Mouse (Mus musculus) hindbrain, embryonic 14.5 days (tissue): ENCODE measurements around the gene Rtp3. TPM values are rescaled to one million over a fixed set of nuclear protein-coding genes. Genes with fewer than 3 reads are reported as not detected.

Experiments used
- ATAC-seq: fragments of 200-750 bp; cut with Nextera tagmentation; 2 replicates; pipeline ENCODE4 v1.8.0; 2017; ENCODE audit warnings: moderate number of reproducible peaks, mild to moderate bottlenecking, moderate TSS enrichment, moderate library complexity; ENCODE audit not compliant: low FRiP score
- DNase-seq: peaks from one replicate; pipeline ENCODE4 v3.0.0-alpha.2; 2015; ENCODE audit warnings: low spot score
- H3K27ac ChIP-seq: fragments of 300-500 bp; sonication (generic); 2 replicates; pipeline ENCODE4 v1.5.1; 2014; ENCODE audit warnings: mild to moderate bottlenecking, moderate library complexity
- H3K27me3 ChIP-seq: fragments of 300-500 bp; sonication (generic); 2 replicates; pipeline ENCODE4 v1.6.1; 2014; ENCODE audit warnings: mild to moderate bottlenecking, low read length, mixed read lengths; ENCODE audit not compliant: control insufficient read depth, insufficient read depth
- H3K36me3 ChIP-seq: fragments of 300-500 bp; sonication (generic); replicated peaks from 2 replicates; pipeline ENCODE4 v1.6.1; 2014; ENCODE audit not compliant: control insufficient read depth, insufficient read depth
- H3K4me1 ChIP-seq: fragments of 300-500 bp; sonication (generic); replicated peaks from 2 replicates; pipeline ENCODE4 v1.6.1; 2014; ENCODE audit warnings: antibody characterized with exemption, low read length, mixed read lengths; ENCODE audit not compliant: control insufficient read depth, insufficient read depth
- H3K4me2 ChIP-seq: fragments of 300-500 bp; sonication (generic); replicated peaks from 2 replicates; pipeline ENCODE4 v1.6.1; 2014; ENCODE audit warnings: mild to moderate bottlenecking, moderate library complexity
- H3K4me3 ChIP-seq: fragments of 300-500 bp; sonication (generic); replicated peaks from 2 replicates; pipeline ENCODE4 v1.5.1; 2014; ENCODE audit warnings: mild to moderate bottlenecking, low read length
- H3K9ac ChIP-seq: fragments of 300-500 bp; sonication (generic); 2 replicates; pipeline ENCODE4 v1.6.1; 2014
- H3K9me3 ChIP-seq: fragments of 300-500 bp; sonication (generic); 2 replicates; pipeline ENCODE4 v1.6.1; 2016; ENCODE audit warnings: low read length; ENCODE audit not compliant: control insufficient read depth
- WGBS: fragments of 180-500 bp; shearing (Covaris S2); extraction: QIAGEN DNeasy Blood & Tissue Kit; methylation state at CpG from one replicate; pipeline ENCODE4 v1.1.7; 2014; 5-methylcytosine and 5-hydroxymethylcytosine counted together
- polyA plus RNA-seq: library from polyadenylated mRNA; unstranded; fragments of >200 nt; fragmentation: Nextera tagmentation; extraction: Ambion mirVana; gene quantifications from 2 replicates; pipeline ENCODE4 v1.2.1, GENCODE M21; 2014

Rtp3 gene
- not detected in 2 replicates for polyA plus RNA-seq

DNA sequence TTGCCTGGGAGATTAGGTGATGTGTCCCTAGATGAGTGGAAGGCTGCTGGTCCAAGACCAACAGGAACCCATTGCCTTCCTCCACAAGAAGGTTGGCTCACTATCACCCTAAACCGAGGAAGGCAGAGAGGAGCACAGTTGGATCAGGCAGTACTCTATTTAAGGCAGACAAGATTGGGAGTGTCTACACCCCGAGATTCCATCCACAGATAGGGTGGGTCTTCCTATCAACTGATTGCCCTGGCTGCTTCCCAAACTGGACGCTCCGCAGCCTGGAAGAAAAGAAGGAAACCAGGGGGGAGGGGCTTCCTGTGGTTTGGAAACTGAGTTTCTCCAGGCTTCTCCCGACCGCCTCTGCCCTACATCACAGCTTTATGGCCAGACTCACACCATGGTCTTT, at the start of gene Rtp3:
Gene Rtp3 (minus strand): TSS at position 380 of the 400 bp plus-strand sequence.
- Histone ChIP-seq H3K4me3 (no peak within 1 kb of the TSS), H3K27ac (no peak within 1 kb of the TSS), H3K4me1 (no peaks in the 10 kb centered on the region), H3K9me3 (no peaks in the 10 kb centered on the region), H3K4me2 (no peak within 1 kb of the TSS), H3K9ac (no peak within 1 kb of the TSS), H3K27me3 (no peaks in the 10 kb centered on the region), H3K36me3 (no peaks in the 10 kb centered on the region)
- WGBS: 70% methylated on average over 6 of the region's 6 CpGs
- ATAC-seq: no peak
- no peak for DNase-seq

GRCm38 (mm10) chr9:111039966-111040365, 49.6 kb upstream of the Rtp3 start:
- no peaks in the 10 kb centered on the region for H3K9me3 ChIP-seq
- DNase-seq: no peak
- no peak overlapping the region for H3K4me2 ChIP-seq
- no peak overlapping the region for H3K4me3 ChIP-seq
- H3K36me3 ChIP-seq: no peaks in the 10 kb centered on the region
- no peak overlapping the region for H3K9ac ChIP-seq
- no peaks in the 10 kb centered on the region for H3K4me1 ChIP-seq
- H3K27ac ChIP-seq: no peak overlapping the region
- H3K27me3 ChIP-seq: no peaks in the 10 kb centered on the region
- 86% methylated on average over 4 of the region's 4 CpGs for WGBS
- no peak for ATAC-seq

DNA sequence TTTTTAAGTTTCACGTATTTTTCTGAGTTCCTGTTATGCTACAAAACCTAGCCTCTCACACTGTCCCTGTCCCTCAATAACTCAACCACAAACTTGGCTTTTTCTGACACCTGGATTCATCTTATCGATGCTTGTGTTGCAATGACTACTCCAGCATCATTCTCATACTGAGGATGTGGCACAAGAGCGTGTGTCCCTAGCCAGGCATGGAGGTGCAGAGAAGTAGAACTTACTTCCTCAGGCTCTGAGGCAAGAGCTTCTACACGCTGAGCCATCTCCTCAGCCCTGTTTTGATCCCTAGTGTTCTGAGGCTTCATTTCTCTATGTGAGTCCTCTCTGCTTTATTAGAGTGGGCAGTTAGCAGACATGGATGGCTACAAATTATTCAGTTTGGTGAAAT, 43.3 kb upstream of the Rtp3 start:
- Histone ChIP-seq H3K9me3 (no peaks in the 10 kb centered on the region), H3K9ac (no peak overlapping the region), H3K27ac (no peak overlapping the region), H3K27me3 (no peaks in the 10 kb centered on the region), H3K4me1 (no peaks in the 10 kb centered on the region), H3K4me2 (no peak overlapping the region), H3K4me3 (no peak overlapping the region), H3K36me3 (no peaks in the 10 kb centered on the region)
- 91% methylated on average over 4 of the region's 4 CpGs for WGBS
- no peak for DNase-seq
- ATAC-seq: no peak

DNA sequence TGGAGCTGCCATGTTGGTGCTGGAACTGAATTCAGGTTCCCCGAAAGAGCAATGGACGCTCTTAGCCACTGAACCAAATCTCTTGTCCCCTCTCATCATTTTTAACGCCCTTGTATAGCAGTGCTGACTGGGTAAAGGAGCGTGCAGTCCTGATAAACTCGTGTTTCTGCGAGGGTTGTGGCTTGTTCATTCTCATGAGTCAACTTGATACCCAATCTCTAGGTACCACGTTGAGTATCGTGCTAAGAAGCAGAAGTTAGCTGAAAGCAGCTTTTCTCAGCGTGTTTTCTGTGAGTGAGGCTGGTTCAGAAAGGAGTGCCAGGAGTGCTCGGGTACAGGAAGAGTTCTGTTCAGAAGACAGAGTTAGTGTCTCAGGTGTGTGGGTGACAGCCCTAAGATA, 36.4 kb upstream of the Rtp3 start:
- no peaks in the 10 kb centered on the region for H3K27me3 ChIP-seq
- DNase-seq (no peak), ATAC-seq (no peak)
- no peak overlapping the region for H3K27ac ChIP-seq
- no peak overlapping the region for H3K4me2 ChIP-seq
- H3K4me3 ChIP-seq: no peak overlapping the region
- WGBS: 90% methylated on average over 10 of the region's 10 CpGs
- no peaks in the 10 kb centered on the region for H3K9me3 ChIP-seq
- no peaks in the 10 kb centered on the region for H3K4me1 ChIP-seq
- no peak overlapping the region for H3K9ac ChIP-seq
- H3K36me3 ChIP-seq: no peaks in the 10 kb centered on the region

DNA sequence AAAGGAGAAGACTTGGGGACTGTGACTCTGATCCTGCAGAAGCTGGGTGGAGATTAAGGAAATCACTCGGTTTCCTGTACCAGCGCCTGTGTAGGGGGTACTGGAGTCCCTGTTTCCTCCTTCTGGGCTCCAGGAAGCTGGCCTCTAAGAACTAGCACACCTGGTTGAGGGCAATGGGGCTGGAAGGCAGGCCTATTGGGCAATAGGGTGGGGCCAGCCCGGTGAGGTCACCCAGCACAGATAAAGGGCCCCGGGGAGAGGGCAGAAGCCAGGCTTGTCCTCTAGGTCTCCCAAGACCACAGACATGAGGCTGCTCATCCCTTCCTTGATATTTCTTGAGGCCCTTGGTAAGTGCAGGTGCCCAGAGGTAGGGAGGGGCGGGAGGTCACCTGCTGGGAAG, 28.6 kb upstream of the Rtp3 start, which contains the start of gene Ltf:
Gene Ltf (plus strand): TSS at position 250 of the 400 bp plus-strand sequence.
- H3K9me3 ChIP-seq: no peaks in the 10 kb centered on the region
- no peak within 1 kb of the TSS for H3K4me2 ChIP-seq
- H3K36me3 ChIP-seq: no peaks in the 10 kb centered on the region
- H3K27ac ChIP-seq: no peak within 1 kb of the TSS
- no peaks in the 10 kb centered on the region for H3K27me3 ChIP-seq
- ATAC-seq: no peak
- H3K9ac ChIP-seq: no peak within 1 kb of the TSS
- WGBS: 88% methylated on average over 5 of the region's 5 CpGs
- DNase-seq: no peak
- no peaks in the 10 kb centered on the region for H3K4me1 ChIP-seq
- no peak within 1 kb of the TSS for H3K4me3 ChIP-seq

GRCm38 (mm10) chr9:111015658-111016057, 25.3 kb upstream of the Rtp3 start:
- H3K36me3 ChIP-seq: no peaks in the 10 kb centered on the region
- no peaks in the 10 kb centered on the region for H3K27me3 ChIP-seq
- DNase-seq (no peak), ATAC-seq (no peak)
- H3K4me2 ChIP-seq: no peak overlapping the region
- no peak overlapping the region for H3K4me3 ChIP-seq
- no peaks in the 10 kb centered on the region for H3K4me1 ChIP-seq
- H3K9me3 ChIP-seq: no peaks in the 10 kb centered on the region
- WGBS: 88% methylated on average over 4 of the region's 4 CpGs
- no peak overlapping the region for H3K9ac ChIP-seq
- no peak overlapping the region for H3K27ac ChIP-seq

DNA sequence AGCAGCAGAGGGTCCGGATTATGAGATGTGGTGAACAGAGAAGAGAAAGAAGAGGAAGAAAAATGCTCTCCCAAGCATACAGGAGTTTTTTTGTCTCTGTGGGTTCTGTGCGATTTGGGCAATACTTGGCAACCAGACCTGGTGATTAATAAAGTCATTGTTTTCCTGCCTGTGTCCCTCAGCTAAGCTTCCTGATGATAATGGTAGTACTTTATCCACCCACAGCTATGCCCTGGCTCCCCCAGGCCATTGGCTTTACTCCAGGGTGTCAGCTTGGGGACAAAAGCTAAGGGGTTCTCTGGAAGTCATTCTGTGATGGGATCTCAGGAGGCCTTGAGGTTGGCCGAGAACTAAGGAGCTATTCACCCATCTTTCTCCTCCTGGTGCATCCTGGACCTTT, 21.7 kb upstream of the Rtp3 start:
- ATAC-seq: no peak
- Histone ChIP-seq H3K4me2 (no peak overlapping the region), H3K36me3 (no peaks in the 10 kb centered on the region), H3K4me3 (no peak overlapping the region), H3K9ac (no peak overlapping the region), H3K9me3 (no peaks in the 10 kb centered on the region), H3K4me1 (no peaks in the 10 kb centered on the region), H3K27ac (no peak overlapping the region), H3K27me3 (no peaks in the 10 kb centered on the region)
- no peak for DNase-seq
- WGBS: 79% methylated on average over 3 of the region's 3 CpGs

DNA sequence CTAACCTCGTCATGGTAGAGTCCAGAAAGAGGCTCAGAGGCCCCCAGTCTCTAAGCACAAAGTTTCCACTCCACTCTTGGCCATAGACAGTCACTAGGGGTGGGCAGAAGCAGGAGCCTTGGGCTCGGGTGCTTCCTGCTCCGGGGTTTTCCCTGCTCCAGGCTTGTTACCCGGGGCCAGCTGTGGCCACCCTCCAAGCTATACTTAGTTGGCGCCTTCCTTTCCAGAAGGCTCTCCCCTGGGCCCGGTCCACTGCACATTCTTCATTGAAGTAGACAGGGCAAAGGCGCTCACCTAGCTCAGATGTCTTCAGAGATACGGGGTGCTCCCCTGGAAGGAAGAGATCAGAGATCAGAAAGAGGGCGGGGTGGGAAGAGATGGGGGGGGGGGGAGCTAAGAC, 21.2 kb upstream of the Rtp3 start:
- Histone ChIP-seq H3K36me3 (no peaks in the 10 kb centered on the region), H3K4me2 (no peak overlapping the region), H3K9ac (no peak overlapping the region), H3K4me1 (no peaks in the 10 kb centered on the region), H3K27me3 (no peaks in the 10 kb centered on the region), H3K9me3 (no peaks in the 10 kb centered on the region), H3K4me3 (no peak overlapping the region), H3K27ac (no peak overlapping the region)
- WGBS: 90% methylated on average over 9 of the region's 9 CpGs
- DNase-seq (no peak), ATAC-seq (no peak)

DNA sequence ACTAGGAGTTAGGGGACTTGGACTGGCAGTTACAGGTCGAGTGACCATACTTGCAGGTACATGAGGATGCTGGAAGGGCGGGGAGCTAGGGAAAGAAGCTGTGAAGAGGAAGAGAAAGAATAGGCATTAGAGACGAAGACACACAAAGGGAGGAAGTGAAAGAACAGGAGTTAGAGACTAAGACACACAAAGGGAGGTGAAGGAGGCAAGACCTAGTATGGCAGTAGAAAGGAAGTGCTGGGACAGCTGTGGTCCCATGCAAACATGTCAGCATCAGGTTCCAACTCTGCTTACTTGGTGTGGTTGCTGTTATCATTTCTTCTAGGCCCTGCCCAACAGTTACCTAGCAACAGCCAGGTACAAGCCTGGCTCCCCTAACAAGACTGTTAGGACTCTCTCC, 19.4 kb upstream of the Rtp3 start:
- DNase-seq (no peak), ATAC-seq (no peak)
- Histone ChIP-seq H3K27ac (no peak overlapping the region), H3K9me3 (no peaks in the 10 kb centered on the region), H3K9ac (no peak overlapping the region), H3K4me2 (no peak overlapping the region), H3K4me1 (no peaks in the 10 kb centered on the region), H3K27me3 (no peaks in the 10 kb centered on the region), H3K4me3 (no peak overlapping the region), H3K36me3 (no peaks in the 10 kb centered on the region)
- WGBS: 81% methylated on average over 3 of the region's 3 CpGs

- 94% methylated on average over 2 of the region's 2 CpGs for WGBS
- Histone ChIP-seq H3K36me3 (no peaks in the 10 kb centered on the region), H3K9ac (no peak overlapping the region), H3K4me3 (no peak overlapping the region), H3K9me3 (no peaks in the 10 kb centered on the region), H3K4me1 (no peaks in the 10 kb centered on the region), H3K27me3 (no peaks in the 10 kb centered on the region), H3K4me2 (no peak overlapping the region), H3K27ac (no peak overlapping the region)
- ATAC-seq (no peak), DNase-seq (no peak)
Measured at GRCm38 (mm10) chr9:111006544-111006943, 16.2 kb upstream of the Rtp3 start.
